Comparison of ENCODE assay signal across 24 mouse cellular contexts in genomic region chr17:59024502-59024901, GRCm38 (mm10). TPM values are rescaled to one million over a fixed set of nuclear protein-coding genes. Genes with fewer than 3 reads are reported as not detected.
A peak's percentile ranks its signal among the peaks of the same experiment; 100 is the strongest.
DNase-seq lines count a peak whose midpoint lies in the region; ATAC-seq and TF ChIP-seq lines count a peak whose summit lies in the region.
"Had no signal": no experiment of that assay in that cellular context is flagged by ENCODE, and none has a peak within 500 bp of the region (broad histone marks: within the 10 kb centered on the region; RNA-seq: fewer than 3 reads in every experiment).

No protein-coding gene starts in this region.

- H3K27me3 ChIP-seq in forebrain, embryonic 14.5 days (replicated peaks; ENCODE audit: control insufficient read depth, insufficient read depth, low read length), result no peaks in the 10 kb centered on the region
- H3K27me3 ChIP-seq in forebrain, embryonic 15.5 days, result no peaks in the 10 kb centered on the region
- H3K27me3 ChIP-seq: heart, embryonic 12.5 days; limb, embryonic 15.5 days; midbrain, embryonic 13.5 days; neural tube, embryonic 12.5 days had no signal

- H3K36me3 ChIP-seq in forebrain, embryonic 14.5 days (ENCODE audit: control insufficient read depth, insufficient read depth, low read length), result no peaks in the 10 kb centered on the region
- no peaks in the 10 kb centered on the region for H3K36me3 ChIP-seq in forebrain, embryonic 15.5 days
- H3K36me3 ChIP-seq: heart, embryonic 12.5 days; hindbrain, embryonic 10.5 days; limb, embryonic 15.5 days; midbrain, embryonic 13.5 days; neural tube, embryonic 12.5 days had no signal

- peak; percentile 21 for DNase-seq in adrenal gland, postnatal 14 days
- no peak for DNase-seq in adrenal gland, postnatal 4 days (ENCODE audit: low spot score in 2 of 2)
- peak; percentile 17 for DNase-seq in forebrain, embryonic 14.5 days (ENCODE audit: low spot score)
- peak; percentile 53 for DNase-seq in brain, embryonic 14.5 days (ENCODE audit: low read depth)
- DNase-seq in mesoderm, embryonic 11.5 days (ENCODE audit: low read depth, low spot score), result peak; percentile 51
- no peak for DNase-seq in spleen, postnatal 4 days (ENCODE audit: low spot score in 2 of 2)
- DNase-seq: cerebellum, adult 8-10 months; gastrocnemius, postnatal 25 days; heart, adult 18-20 months; heart, postnatal 10 days; left cerebral cortex, postnatal 4 days; lung, embryonic 14.5 days; thymus, postnatal 25 days had no signal

- TF ChIP-seq CTCF in brain, embryonic 14.5 days (IDR thresholded peaks at IDR 0.05; ENCODE audit: borderline replicate concordance, extremely low read depth, insufficient read depth, insufficient read length), result no peak

- 0 out of 2 replicates have a peak, but pooled peaks have one; percentile 44 for ATAC-seq in forebrain, embryonic 14.5 days
- no peak for ATAC-seq in forebrain, embryonic 15.5 days (replicated peaks)
- ATAC-seq: hindbrain, embryonic 16.5 days; intestine, embryonic 16.5 days; midbrain, embryonic 13.5 days had no signal

- no peak overlapping the region for H3K27ac ChIP-seq in forebrain, embryonic 14.5 days (ENCODE audit: low read depth, low read length)
- no peak overlapping the region for H3K27ac ChIP-seq in forebrain, embryonic 15.5 days (replicated peaks)
- H3K27ac ChIP-seq: hindbrain, embryonic 10.5 days; limb, embryonic 15.5 days; liver, embryonic 14.5 days; midbrain, embryonic 13.5 days; neural tube, embryonic 12.5 days had no signal

- TF ChIP-seq POLR2A in brain, embryonic 14.5 days (IDR thresholded peaks at IDR 0.05; ENCODE audit: borderline replicate concordance, extremely low read depth, insufficient read depth, insufficient read length, poor library complexity, severe bottlenecking), result no peak

- no peaks in the 10 kb centered on the region for H3K9me3 ChIP-seq in forebrain, embryonic 14.5 days (replicated peaks; ENCODE audit: control insufficient read depth, low read length)
- H3K9me3 ChIP-seq in forebrain, embryonic 15.5 days, result no peaks in the 10 kb centered on the region
- H3K9me3 ChIP-seq: heart, embryonic 12.5 days; hindbrain, embryonic 10.5 days; limb, embryonic 15.5 days; midbrain, embryonic 13.5 days; neural tube, embryonic 12.5 days had no signal

- H3K9ac ChIP-seq in forebrain, embryonic 14.5 days (ENCODE audit: low read length), result no peak overlapping the region
- no peak overlapping the region for H3K9ac ChIP-seq in forebrain, embryonic 15.5 days (replicated peaks)
- H3K9ac ChIP-seq: heart, embryonic 12.5 days; limb, embryonic 15.5 days; liver, embryonic 14.5 days; lung, embryonic 14.5 days; midbrain, embryonic 13.5 days; neural tube, embryonic 12.5 days had no signal

- WGBS in forebrain, embryonic 14.5 days, result 12% methylated on average over 6 of the region's 6 CpGs
- 13% methylated on average over 6 of the region's 6 CpGs for WGBS in forebrain, embryonic 15.5 days

- no peak overlapping the region for H3K4me3 ChIP-seq in forebrain, embryonic 14.5 days (ENCODE audit: low read depth, low read length)
- no peak overlapping the region for H3K4me3 ChIP-seq in forebrain, embryonic 15.5 days
- H3K4me3 ChIP-seq: heart, embryonic 12.5 days; hindbrain, embryonic 10.5 days; limb, embryonic 15.5 days; midbrain, embryonic 13.5 days; neural tube, embryonic 12.5 days had no signal

- H3K4me2 ChIP-seq in forebrain, embryonic 14.5 days (ENCODE audit: low read length), result no peak overlapping the region
- no peak overlapping the region for H3K4me2 ChIP-seq in forebrain, embryonic 15.5 days (replicated peaks)
- H3K4me2 ChIP-seq: heart, embryonic 12.5 days; limb, embryonic 15.5 days; lung, embryonic 14.5 days; midbrain, embryonic 13.5 days; neural tube, embryonic 12.5 days had no signal

- H3K4me1 ChIP-seq in forebrain, embryonic 14.5 days (ENCODE audit: control insufficient read depth, insufficient read depth, low read length), result no peaks in the 10 kb centered on the region; the same call in 1 of the 2 replicates
- 0 out of 2 replicates have a peak, but pooled peaks cover 10% of the 10 kb centered on the region for H3K4me1 ChIP-seq in forebrain, embryonic 15.5 days
- H3K4me1 ChIP-seq: heart, embryonic 12.5 days; hindbrain, embryonic 10.5 days; limb, embryonic 15.5 days; neural tube, embryonic 12.5 days had no signal

RNA-seq across cellular contexts. Expression of gene Nudt12, which starts 11.3 kb away (rescaled TPM):
- 47.1 and 48.6 TPM in 2 replicates for total RNA-seq in adrenal gland, postnatal 14 days (2021)
- total RNA-seq in adrenal gland, postnatal 4 days (2021), result 10 to 100 TPM; 32.2 to 35.4 TPM
- 2.1 and 2.2 TPM in 2 replicates for polyA plus RNA-seq in forebrain, embryonic 14.5 days (2014; fragmentation: Nextera tagmentation; extraction: Ambion mirVana)
- polyA plus RNA-seq in forebrain, embryonic 15.5 days (2015; fragmentation: Nextera tagmentation; extraction: Ambion mirVana), result 2.7 and 3.6 TPM in 2 replicates
- 2.4 and 3.8 TPM in 2 replicates for polyA plus RNA-seq in brain, embryonic 14.5 days (2012; rRNA removed)

RNA-seq across cellular contexts. Expression of gene Pdzph1, which starts 33.3 kb away (rescaled TPM):
- 0.41 and 0.89 TPM in 2 replicates for total RNA-seq in adrenal gland, postnatal 14 days (2021)
- total RNA-seq in adrenal gland, postnatal 4 days (2021), result under 1 TPM; 0.54 to 0.67 TPM
- 8.3 and 12.6 TPM in 2 replicates for polyA plus RNA-seq in forebrain, embryonic 14.5 days (2014; fragmentation: Nextera tagmentation; extraction: Ambion mirVana)
- polyA plus RNA-seq in forebrain, embryonic 15.5 days (2015; fragmentation: Nextera tagmentation; extraction: Ambion mirVana), result 8.2 and 8.3 TPM in 2 replicates
- polyA plus RNA-seq in brain, embryonic 14.5 days (2012; rRNA removed), result 3.1 and 5.0 TPM in 2 replicates
- total RNA-seq: heart, adult 18-20 months; heart, postnatal 10 days; megakaryocyte, adult 5-6 weeks had no signal
- polyA plus RNA-seq: heart, embryonic 12.5 days; limb, embryonic 15.5 days; lung, embryonic 14.5 days; stomach, embryonic 14.5 days had no signal

Comparison
In these comparisons a context has a peak if more than half of its experiments do, and no peak if none do; other contexts are left out.
1. DNase-seq: peak in adrenal gland, postnatal 14 days (single experiment), forebrain, embryonic 14.5 days (single experiment), brain, embryonic 14.5 days (single experiment) and mesoderm, embryonic 11.5 days (single experiment); none in adrenal gland, postnatal 4 days (0 of 2) and spleen, postnatal 4 days (0 of 2).